Mouse (Mus musculus) embryonic facial prominence, embryonic 12.5 days (tissue): ENCODE measurements at regions not wholly inside any gene's neighbourhood (a gene's known extent, or its start where the extent isn't known, plus 50 kb on each side); places are given as distances from the start of the nearest gene placed in this dataset.

Experiments
- ATAC-seq: fragments of 200-750 bp; cut with Nextera tagmentation; 2 replicates; pipeline ENCODE4 v1.8.0; 2017; ENCODE audit not compliant: insufficient number of reproducible peaks, insufficient read depth, low FRiP score, low TSS enrichment
- H3K27ac ChIP-seq: fragments of 300-500 bp; sonication (generic); 2 replicates; pipeline ENCODE4 v1.5.1; 2016; ENCODE audit warnings: mild to moderate bottlenecking
- H3K27me3 ChIP-seq: fragments of 300-500 bp; sonication (generic); 2 replicates; pipeline ENCODE4 v1.6.1; 2016; ENCODE audit warnings: mild to moderate bottlenecking, moderate library complexity
- H3K36me3 ChIP-seq: fragments of 300-500 bp; sonication (generic); 2 replicates; pipeline ENCODE4 v1.6.1; 2016; ENCODE audit warnings: mild to moderate bottlenecking
- H3K4me1 ChIP-seq: fragments of 300-500 bp; sonication (generic); 2 replicates; pipeline ENCODE4 v1.6.1; 2016
- H3K4me2 ChIP-seq: fragments of 300-500 bp; sonication (generic); replicated peaks from 2 replicates; pipeline ENCODE4 v1.6.1; 2016; ENCODE audit warnings: mild to moderate bottlenecking, moderate library complexity
- H3K4me3 ChIP-seq: fragments of 300-500 bp; sonication (generic); 2 replicates; pipeline ENCODE4 v1.5.1; 2016; ENCODE audit warnings: mild to moderate bottlenecking
- H3K9ac ChIP-seq: fragments of 300-500 bp; sonication (generic); 2 replicates; pipeline ENCODE4 v1.6.1; 2016; ENCODE audit warnings: mild to moderate bottlenecking, moderate library complexity
- H3K9me3 ChIP-seq: fragments of 300-500 bp; sonication (generic); 2 replicates; pipeline ENCODE4 v1.6.1; 2016; ENCODE audit warnings: mild to moderate bottlenecking, moderate library complexity
- WGBS: fragments of 180-500 bp; shearing (Covaris S2); methylation state at CpG from one replicate; pipeline ENCODE4 v1.1.7; 2016; 5-methylcytosine and 5-hydroxymethylcytosine counted together

- Histone ChIP-seq H3K4me1 (peaks cover 44% of the 10 kb centered on the region), H3K36me3 (no peaks in the 10 kb centered on the region), H3K4me3 (no peak overlapping the region), H3K4me2 (no peak overlapping the region), H3K9ac (no peak overlapping the region), H3K9me3 (no peaks in the 10 kb centered on the region), H3K27ac (no peak overlapping the region), H3K27me3 (no peaks in the 10 kb centered on the region)
- WGBS = 44% methylated on average over 3 of the region's 3 CpGs
- ATAC-seq = 0 out of 2 replicates have a peak, but pooled peaks have one; percentile 22
Measured at GRCm38 (mm10) chr7:67444523-67444942, 71.9 kb upstream of the Mef2a start.

- H3K9ac ChIP-seq = no peak overlapping the region
- no peak overlapping the region; the same call in 1 of the 2 replicates for H3K4me2 ChIP-seq
Measured at GRCm38 (mm10) chr7:67443666-67444065, 71.0 kb upstream of the Mef2a start.

GRCm38 (mm10) chr7:67443001-67443555 lies 70.4 kb upstream of the Mef2a start:
- 31% methylated on average over 12 of the region's 12 CpGs for WGBS
- Histone ChIP-seq H3K9me3 (no peaks in the 10 kb centered on the region), H3K4me1 (peaks cover 44% of the 10 kb centered on the region), H3K9ac (no peak overlapping the region), H3K27me3 (no peaks in the 10 kb centered on the region), H3K4me3 (no peak overlapping the region), H3K36me3 (no peaks in the 10 kb centered on the region), H3K27ac (peak overlapping the region; percentile 83), H3K4me2 (peak overlapping the region; percentile 15)
- no peak; the same call in 1 of the 2 replicates for ATAC-seq

More at GRCm38 (mm10) chr7:67443666-67444065, 71.0 kb upstream of the Mef2a start:
- no peaks in the 10 kb centered on the region for H3K9me3 ChIP-seq
- peak overlapping the region; percentile 83; the same call in 1 of the 2 replicates for H3K27ac ChIP-seq
- H3K27me3 ChIP-seq = no peaks in the 10 kb centered on the region
- ATAC-seq = no peak
- no peak overlapping the region for H3K4me3 ChIP-seq
- WGBS = 89% methylated on average over 3 of the region's 3 CpGs
- peaks cover 44% of the 10 kb centered on the region for H3K4me1 ChIP-seq
- H3K36me3 ChIP-seq = no peaks in the 10 kb centered on the region

GRCm38 (mm10) chr7:67442284-67442683 lies 69.6 kb upstream of the Mef2a start:
- Histone ChIP-seq H3K9me3 (no peaks in the 10 kb centered on the region), H3K27me3 (no peaks in the 10 kb centered on the region), H3K27ac (no peak overlapping the region), H3K4me3 (no peak overlapping the region), H3K4me2 (no peak overlapping the region), H3K9ac (no peak overlapping the region), H3K36me3 (no peaks in the 10 kb centered on the region), H3K4me1 (peaks cover 44% of the 10 kb centered on the region)
- ATAC-seq = no peak
- 50% methylated on average over 7 of the region's 7 CpGs for WGBS

- WGBS = 95% methylated on average over 8 of the region's 8 CpGs
- Histone ChIP-seq H3K4me1 (peaks cover 41% of the 10 kb centered on the region), H3K9me3 (no peaks in the 10 kb centered on the region), H3K4me2 (no peak overlapping the region), H3K9ac (no peak overlapping the region), H3K27ac (no peak overlapping the region), H3K27me3 (no peaks in the 10 kb centered on the region), H3K4me3 (no peak overlapping the region), H3K36me3 (no peaks in the 10 kb centered on the region)
- ATAC-seq = no peak
Measured at GRCm38 (mm10) chr7:67440806-67441205, 68.1 kb upstream of the Mef2a start.

- Histone ChIP-seq H3K27ac (no peak overlapping the region), H3K9ac (no peak overlapping the region), H3K4me3 (no peak overlapping the region), H3K4me2 (no peak overlapping the region), H3K27me3 (no peaks in the 10 kb centered on the region), H3K4me1 (peaks cover 10% of the 10 kb centered on the region; the same call in 1 of the 2 replicates), H3K36me3 (no peaks in the 10 kb centered on the region), H3K9me3 (no peaks in the 10 kb centered on the region)
- 60% methylated on average over 8 of the region's 8 CpGs for WGBS
- ATAC-seq = no peak
Measured at GRCm38 (mm10) chr7:67437216-67438006, 64.8 kb upstream of the Mef2a start.

GRCm38 (mm10) chr7:67435643-67436339 lies 63.1 kb upstream of the Mef2a start:
- H3K4me3 ChIP-seq = no peak overlapping the region
- H3K4me1 ChIP-seq = peaks cover 7% of the 10 kb centered on the region; the same call in 1 of the 2 replicates
- no peak overlapping the region for H3K9ac ChIP-seq
- no peak for ATAC-seq
- 77% methylated on average over 11 of the region's 11 CpGs for WGBS
- no peak overlapping the region for H3K4me2 ChIP-seq
- no peaks in the 10 kb centered on the region for H3K27me3 ChIP-seq
- no peaks in the 10 kb centered on the region for H3K9me3 ChIP-seq
- no peak overlapping the region for H3K27ac ChIP-seq
- H3K36me3 ChIP-seq = no peaks in the 10 kb centered on the region

GRCm38 (mm10) chr7:67430987-67431386 lies 58.3 kb upstream of the Mef2a start:
- ATAC-seq = no peak
- Histone ChIP-seq H3K4me1 (peaks cover 4% of the 10 kb centered on the region; the same call in 1 of the 2 replicates), H3K9me3 (no peaks in the 10 kb centered on the region), H3K9ac (no peak overlapping the region), H3K27me3 (no peaks in the 10 kb centered on the region), H3K36me3 (no peaks in the 10 kb centered on the region), H3K27ac (no peak overlapping the region), H3K4me2 (no peak overlapping the region), H3K4me3 (no peak overlapping the region)
- WGBS = 72% methylated on average over 7 of the region's 7 CpGs

- Histone ChIP-seq H3K9me3 (no peaks in the 10 kb centered on the region), H3K4me2 (no peak overlapping the region), H3K4me3 (no peak overlapping the region), H3K27me3 (no peaks in the 10 kb centered on the region), H3K36me3 (no peaks in the 10 kb centered on the region), H3K9ac (no peak overlapping the region), H3K4me1 (no peaks in the 10 kb centered on the region), H3K27ac (no peak overlapping the region)
- 88% methylated on average over 4 of the region's 4 CpGs for WGBS
- ATAC-seq = no peak
Measured at GRCm38 (mm10) chr7:67430041-67430440, 57.4 kb upstream of the Mef2a start.

GRCm38 (mm10) chr7:67429008-67429873 lies 56.6 kb upstream of the Mef2a start:
- no peaks in the 10 kb centered on the region for H3K9me3 ChIP-seq
- H3K27ac ChIP-seq = no peak overlapping the region
- H3K9ac ChIP-seq = no peak overlapping the region
- ATAC-seq = no peak
- WGBS = 91% methylated on average over 28 of the region's 28 CpGs
- no peak overlapping the region for H3K4me2 ChIP-seq
- no peak overlapping the region for H3K4me3 ChIP-seq
- no peaks in the 10 kb centered on the region for H3K4me1 ChIP-seq
- H3K27me3 ChIP-seq = no peaks in the 10 kb centered on the region
- no peaks in the 10 kb centered on the region for H3K36me3 ChIP-seq

- no peaks in the 10 kb centered on the region for H3K4me1 ChIP-seq
- H3K27ac ChIP-seq = no peak overlapping the region
- WGBS = 88% methylated on average over 3 of the region's 3 CpGs
- H3K9me3 ChIP-seq = no peaks in the 10 kb centered on the region
- no peak overlapping the region for H3K9ac ChIP-seq
- H3K36me3 ChIP-seq = no peaks in the 10 kb centered on the region
- ATAC-seq = no peak
- no peak overlapping the region for H3K4me3 ChIP-seq
- H3K27me3 ChIP-seq = no peaks in the 10 kb centered on the region
- no peak overlapping the region for H3K4me2 ChIP-seq
Measured at GRCm38 (mm10) chr7:67428388-67428787, 55.7 kb upstream of the Mef2a start.
